Mouse (Mus musculus) heart, adult 11 months (tissue): ENCODE measurements around the gene Hcar2.

Experiments
- DNase-seq: peaks from one replicate; pipeline ENCODE4 v3.0.0; 2022

The Hcar2 gene

GRCm38 (mm10) chr5:123865365-123865764 is at the start of gene Hcar2:
Hcar2 (minus strand) TSS chr5:123865499.
- DNase-seq, result no peak

- DNase-seq, result no peak
Observed at GRCm38 (mm10) chr5:123914852-123915251, 49.6 kb upstream of the Hcar2 start.

GRCm38 (mm10) chr5:123907631-123907977 is 42.3 kb upstream of the Hcar2 start:
- DNase-seq, result no peak

- peak; percentile 100 for DNase-seq
Observed at GRCm38 (mm10) chr5:123906976-123907630, 41.8 kb upstream of the Hcar2 start, which contains the start of gene Denr. Denr (plus strand) TSS chr5:123907175.

- peak; percentile 87 for DNase-seq
Observed at GRCm38 (mm10) chr5:123906146-123906975, 41.1 kb upstream of the Hcar2 start.

GRCm38 (mm10) chr5:123904059-123904672 is 38.9 kb upstream of the Hcar2 start:
- DNase-seq, result peak; percentile 88

- DNase-seq, result peak; percentile 93
Observed at GRCm38 (mm10) chr5:123897352-123897751, 32.1 kb upstream of the Hcar2 start.

GRCm38 (mm10) chr5:123896395-123896794 is 31.1 kb upstream of the Hcar2 start:
- no peak for DNase-seq

- no peak for DNase-seq
Observed at GRCm38 (mm10) chr5:123893520-123893919, 28.2 kb upstream of the Hcar2 start.

- DNase-seq, result no peak
Observed at GRCm38 (mm10) chr5:123891669-123892068, 26.4 kb upstream of the Hcar2 start.

GRCm38 (mm10) chr5:123890987-123891386 is 25.7 kb upstream of the Hcar2 start:
- no peak for DNase-seq

- DNase-seq, result no peak
Observed at GRCm38 (mm10) chr5:123890312-123890711, 25.0 kb upstream of the Hcar2 start.

- DNase-seq, result no peak
Observed at GRCm38 (mm10) chr5:123886365-123886764, 21.1 kb upstream of the Hcar2 start.

- no peak for DNase-seq
Observed at GRCm38 (mm10) chr5:123884332-123884731, 19.0 kb upstream of the Hcar2 start.

- no peak for DNase-seq
Observed at GRCm38 (mm10) chr5:123883891-123884290, 18.6 kb upstream of the Hcar2 start.

GRCm38 (mm10) chr5:123880778-123881177 is 15.5 kb upstream of the Hcar2 start:
- DNase-seq, result no peak

GRCm38 (mm10) chr5:123879928-123880327 is 14.6 kb upstream of the Hcar2 start, which contains the start of gene Hcar1:
Hcar1 (minus strand) TSS chr5:123880020.
- peak; percentile 93 for DNase-seq

GRCm38 (mm10) chr5:123878056-123878455 is 12.8 kb upstream of the Hcar2 start:
- DNase-seq, result no peak

GRCm38 (mm10) chr5:123874177-123874576 is 8.9 kb upstream of the Hcar2 start:
- no peak for DNase-seq

- no peak for DNase-seq
Observed at GRCm38 (mm10) chr5:123869615-123870014, 4.3 kb upstream of the Hcar2 start.

GRCm38 (mm10) chr5:123866457-123866856 is 1.2 kb upstream of the Hcar2 start:
- DNase-seq, result no peak

- no peak for DNase-seq
Observed at GRCm38 (mm10) chr5:123863934-123864333, 1.4 kb downstream of the Hcar2 start.
